Comparison of ENCODE assay signal across 7 mouse cellular contexts in genomic region chr11:53520122-53520978, GRCm38 (mm10). TPM values are rescaled to one million over a fixed set of nuclear protein-coding genes. Genes with fewer than 3 reads are reported as not detected.
DNase-seq lines count a peak whose midpoint lies in the region; ATAC-seq and TF ChIP-seq lines count a peak whose summit lies in the region.

No protein-coding gene starts in this region.

- peak overlapping the region; percentile 88 for H3K9ac ChIP-seq in hindbrain, postnatal 0 days (replicated peaks; ENCODE audit: low read length)

- peak; percentile 50 for ATAC-seq in common myeloid progenitor, adult 5-6 weeks (replicated peaks; ENCODE audit: low read depth, poor library complexity, severe bottlenecking)
- ATAC-seq in hindbrain, postnatal 0 days: peak; percentile 39

- H3K4me2 ChIP-seq in hindbrain, postnatal 0 days (ENCODE audit: low read depth, low read length): peak overlapping the region; percentile 87

- intact Hi-C loops in gastrocnemius, adult 2 months (cut with DNase I): loop anchor here (5.0 kb wide), 1 partner anchor 53 kb away; no protein-coding TSS in a partner anchor
- intact Hi-C loops in left cerebral cortex, postnatal 14 days (cut with DNase I): loop anchor here (2.0 kb wide), 1 partner anchor 50 kb away; the partner anchor contains the start of gene Gm9837

- WGBS in hindbrain, postnatal 0 days: 1% methylated on average over 24 of the region's 24 CpGs

- peak overlapping the region; percentile 80 for H3K4me3 ChIP-seq in gastrocnemius, adult 2 months
- H3K4me3 ChIP-seq in hindbrain, postnatal 0 days (ENCODE audit: low read length): peak overlapping the region; percentile 82
- peak overlapping the region; percentile 94 for H3K4me3 ChIP-seq in megakaryocyte, embryonic 14.5 days (replicated peaks)

- no peaks in the 10 kb centered on the region for H3K9me3 ChIP-seq in hindbrain, postnatal 0 days (ENCODE audit: low read length)
- no peaks in the 10 kb centered on the region for H3K9me3 ChIP-seq in megakaryocyte, embryonic 14.5 days

- H3K4me1 ChIP-seq in hindbrain, postnatal 0 days (ENCODE audit: insufficient read depth, low read length): peaks cover 6% of the 10 kb centered on the region; the same call in 1 of the 2 replicates
- H3K4me1 ChIP-seq in megakaryocyte, embryonic 14.5 days: peaks cover 93% of the 10 kb centered on the region

- DNase-seq in adrenal gland, adult 8-10 months: peak; percentile 41
- peak; percentile 75 for DNase-seq in gastrocnemius, adult 2 months
- peak; percentile 48 for DNase-seq in hindbrain, postnatal 0 days (ENCODE audit: low spot score)
- DNase-seq in left cerebral cortex, postnatal 14 days (ENCODE audit: low spot score in 2 of 2): peak; percentile 70 to 82
- peak; percentile 74 for DNase-seq in skeletal muscle tissue, adult 2 months (ENCODE audit: low read depth, low spot score)

- peak overlapping the region; percentile 90 for H3K27ac ChIP-seq in gastrocnemius, adult 2 months
- peak overlapping the region; percentile 79 for H3K27ac ChIP-seq in hindbrain, postnatal 0 days

- H3K27me3 ChIP-seq in hindbrain, postnatal 0 days (ENCODE audit: insufficient read depth, low read length): no peaks in the 10 kb centered on the region
- no peaks in the 10 kb centered on the region for H3K27me3 ChIP-seq in megakaryocyte, embryonic 14.5 days (replicated peaks)

- no peaks in the 10 kb centered on the region for H3K36me3 ChIP-seq in hindbrain, postnatal 0 days (ENCODE audit: insufficient read depth, low read length)
- peaks cover 33% of the 10 kb centered on the region for H3K36me3 ChIP-seq in megakaryocyte, embryonic 14.5 days (replicated peaks; ENCODE audit: low read length)

- no peak for TF ChIP-seq CTCF in gastrocnemius, adult 2 months (IDR thresholded peaks at IDR 0.05)
- TF ChIP-seq CTCF in hindbrain, postnatal 0 days (IDR thresholded peaks at IDR 0.05; ENCODE audit: low read depth): no peak

RNA-seq across cellular contexts. Expression of gene Sept8, which starts 1.3 kb away (rescaled TPM):
- total RNA-seq in adrenal gland, adult 8-10 months (2022): 10 to 100 TPM; 37.0 to 51.7 (median 42.1) TPM
- 64.2 and 75.0 TPM in 2 replicates for total RNA-seq in common myeloid progenitor, adult 5-6 weeks (2017)
- total RNA-seq in gastrocnemius, adult 2 months (2021): 10 to 100 TPM in 1 of 2 experiments, 1 to 10 TPM in 1; 9.5 to 14.0 TPM
- 55.3 and 56.6 TPM in 2 replicates for total RNA-seq in hindbrain, postnatal 0 days (2014; rRNA removed)
- 19.1 and 20.9 TPM in 2 replicates for polyA plus RNA-seq in hindbrain, postnatal 0 days (2015; fragmentation: Nextera tagmentation; extraction: Ambion mirVana)
- total RNA-seq in left cerebral cortex, postnatal 14 days (2021): 100 to 1,000 TPM; 253 to 267 TPM
- 13.7 and 26.6 TPM in 2 replicates for polyA plus RNA-seq in megakaryocyte, embryonic 14.5 days (2012; ENCODE audit: insufficient read depth, low replicate concordance)

RNA-seq across cellular contexts. Expression of gene Sowaha, which starts 40.3 kb away (rescaled TPM):
- total RNA-seq in adrenal gland, adult 8-10 months (2022): 1 to 10 TPM in 1 of 4 experiments, under 1 TPM in 3; 0.32 to 1.0 (median 0.71) TPM
- 1.0 and 1.5 TPM in 2 replicates for total RNA-seq in common myeloid progenitor, adult 5-6 weeks (2017)
- under 1 TPM; 0.06 to 0.15 TPM for total RNA-seq in gastrocnemius, adult 2 months (2021)
- total RNA-seq in hindbrain, postnatal 0 days (2014; rRNA removed): 8.7 and 10.6 TPM in 2 replicates
- polyA plus RNA-seq in hindbrain, postnatal 0 days (2015; fragmentation: Nextera tagmentation; extraction: Ambion mirVana): 4.1 and 4.2 TPM in 2 replicates
- 10 to 100 TPM; 71.5 to 74.7 TPM for total RNA-seq in left cerebral cortex, postnatal 14 days (2021)
- polyA plus RNA-seq in megakaryocyte, embryonic 14.5 days (2012; ENCODE audit: insufficient read depth, low replicate concordance): not detected in 2 replicates

RNA-seq across cellular contexts. Expression of gene Gm9945, which starts 40.4 kb away (rescaled TPM):
- total RNA-seq in adrenal gland, adult 8-10 months (2022): not detected
- not detected in 2 replicates for total RNA-seq in common myeloid progenitor, adult 5-6 weeks (2017)
- not detected for total RNA-seq in gastrocnemius, adult 2 months (2021)
- total RNA-seq in hindbrain, postnatal 0 days (2014; rRNA removed): not detected in 2 replicates
- polyA plus RNA-seq in hindbrain, postnatal 0 days (2015; fragmentation: Nextera tagmentation; extraction: Ambion mirVana): 0.39 and 0.53 TPM in 2 replicates
- 1 to 10 TPM; 2.2 to 3.6 TPM for total RNA-seq in left cerebral cortex, postnatal 14 days (2021)
- not detected in 2 replicates for polyA plus RNA-seq in megakaryocyte, embryonic 14.5 days (2012; ENCODE audit: insufficient read depth, low replicate concordance)

RNA-seq across cellular contexts. Expression of gene Kif3a, which starts 46.8 kb away (rescaled TPM):
- 10 to 100 TPM; 28.4 to 36.3 (median 31.1) TPM for total RNA-seq in adrenal gland, adult 8-10 months (2022)
- 18.9 and 20.0 TPM in 2 replicates for total RNA-seq in common myeloid progenitor, adult 5-6 weeks (2017)
- 1 to 10 TPM; 4.6 to 6.3 TPM for total RNA-seq in gastrocnemius, adult 2 months (2021)
- total RNA-seq in hindbrain, postnatal 0 days (2014; rRNA removed): 73.7 and 82.9 TPM in 2 replicates
- 332 and 344 TPM in 2 replicates for polyA plus RNA-seq in hindbrain, postnatal 0 days (2015; fragmentation: Nextera tagmentation; extraction: Ambion mirVana)
- 100 to 1,000 TPM; 137 to 147 TPM for total RNA-seq in left cerebral cortex, postnatal 14 days (2021)
- 1.6 and 5.8 TPM in 2 replicates for polyA plus RNA-seq in megakaryocyte, embryonic 14.5 days (2012; ENCODE audit: insufficient read depth, low replicate concordance)

RNA-seq across cellular contexts. Expression of gene Gm9837, which starts 50.1 kb away (rescaled TPM):
- total RNA-seq in adrenal gland, adult 8-10 months (2022): not detected
- not detected in 2 replicates for total RNA-seq in common myeloid progenitor, adult 5-6 weeks (2017)
- not detected for total RNA-seq in gastrocnemius, adult 2 months (2021)
- not detected in 2 replicates for total RNA-seq in hindbrain, postnatal 0 days (2014; rRNA removed)
- not detected in 2 replicates for polyA plus RNA-seq in hindbrain, postnatal 0 days (2015; fragmentation: Nextera tagmentation; extraction: Ambion mirVana)
- under 1 TPM in 1 of 2 experiments, not detected in 1; 0.51 TPM for total RNA-seq in left cerebral cortex, postnatal 14 days (2021)
- polyA plus RNA-seq in megakaryocyte, embryonic 14.5 days (2012; ENCODE audit: insufficient read depth, low replicate concordance): not detected in 2 replicates

Comparison
In these comparisons a context has a peak if more than half of its experiments do, and no peak if none do; other contexts are left out.
1. Peak in every context shown above with its lines: DNase-seq, ATAC-seq, H3K4me3 ChIP-seq and H3K27ac ChIP-seq.